Mouse (Mus musculus) cerebellum, adult 2 months (tissue): ENCODE measurements around the gene Mogat1. TPM values are rescaled to one million over a fixed set of nuclear protein-coding genes. Genes with fewer than 3 reads are reported as not detected.
"Not testable (repeated sequence)": the region's sequence is repeated elsewhere in the genome, so short reads cannot be mapped to it uniquely, and the experiment has no call there.

Experiments
- DNase-seq, 2 experiments: peaks; one replicate each; pipeline ENCODE4 v3.0.0; 2021
- H3K27ac ChIP-seq: fragments of 200-500 bp; 2 replicates; pipeline ENCODE4 v1.5.1; 2012; ENCODE audit warnings: low read length, control low read depth, inconsistent platforms; ENCODE audit not compliant: insufficient read depth
- H3K27me3 ChIP-seq: fragments of 200-500 bp; 2 replicates; pipeline ENCODE4 v1.6.1; 2012; ENCODE audit warnings: inconsistent platforms, mild to moderate bottlenecking, low read length, moderate library complexity; ENCODE audit not compliant: control insufficient read depth, insufficient read depth
- H3K4me1 ChIP-seq: fragments of 200-500 bp; 2 replicates; pipeline ENCODE4 v1.6.1; 2011; ENCODE audit warnings: low read length; ENCODE audit not compliant: control insufficient read depth, insufficient read depth
- H3K4me3 ChIP-seq: fragments of 200-500 bp; replicated peaks from 2 replicates; pipeline ENCODE3; 2011; ENCODE audit warnings: mild to moderate bottlenecking, low read depth, low read length, control low read depth; ENCODE audit not compliant: insufficient read depth
- CTCF ChIP-seq: fragments of 200-500 bp; IDR thresholded peaks from 2 replicates; pipeline ENCODE4 v1.5.1; 2011; ENCODE audit warnings: low read depth, mild to moderate bottlenecking, control low read depth, low read length, moderate library complexity, borderline replicate concordance; ENCODE audit not compliant: insufficient read depth
- POLR2A ChIP-seq: fragments of 200-500 bp; IDR thresholded peaks from 2 replicates; pipeline ENCODE4 v1.6.1; 2011; ENCODE audit warnings: low read length, control low read depth, borderline replicate concordance; ENCODE audit not compliant: insufficient read depth
- WGBS: fragments of 180-500 bp; shearing (Covaris S2); methylation state at CpG from one replicate; pipeline ENCODE4 v1.1.7; 2018; 5-methylcytosine and 5-hydroxymethylcytosine counted together
- polyA plus RNA-seq: library from polyadenylated mRNA; depleted of rRNA; stranded (reverse); fragments of >200 nt; gene quantifications from 2 replicates; pipeline ENCODE4 v1.2.3, GENCODE M21; 2012

Mogat1 gene
- polyA plus RNA-seq, 1 experiment, result 1.5 TPM

DNA sequence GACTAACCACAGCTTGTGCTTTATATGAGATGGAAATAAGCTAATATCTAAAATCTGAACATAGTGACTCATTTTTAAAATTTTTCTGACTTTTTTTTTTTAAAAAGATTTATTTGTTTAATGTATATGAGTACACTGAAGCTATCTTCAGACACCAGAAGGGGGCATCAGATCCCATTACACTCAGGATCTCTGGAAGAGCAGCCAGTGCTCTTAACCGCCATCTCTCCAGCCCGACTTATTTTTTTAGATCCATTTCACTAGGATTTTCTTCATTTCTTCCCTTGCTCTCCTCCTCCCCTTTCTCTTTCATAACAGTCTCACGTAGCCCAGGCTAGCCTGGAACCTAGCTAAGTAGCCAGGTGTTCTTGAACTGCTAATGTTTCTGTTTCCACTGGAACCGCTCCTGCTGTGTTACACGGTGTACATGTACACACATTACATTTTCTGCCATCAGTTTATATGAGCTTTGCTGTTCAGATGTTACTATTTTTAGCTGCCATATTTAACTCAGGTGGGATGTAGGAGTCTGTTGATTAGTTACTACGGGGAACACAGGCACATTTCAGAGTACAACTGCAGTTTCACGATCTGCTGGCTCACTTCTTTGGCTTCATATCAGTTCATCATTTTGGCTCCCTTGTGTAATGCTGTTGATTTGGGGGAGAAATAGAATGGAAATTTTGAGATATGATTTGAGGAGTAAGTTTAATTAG, 19.9 kb downstream of the Mogat1 start:
- H3K4me1 ChIP-seq, result no peaks in the 10 kb centered on the region
- no peak for TF ChIP-seq CTCF
- no peak for TF ChIP-seq POLR2A
- H3K4me3 ChIP-seq, result no peak overlapping the region
- H3K27ac ChIP-seq, result no peak overlapping the region
- 64% methylated on average over 7 of the region's 7 CpGs for WGBS
- no peaks in the 10 kb centered on the region for H3K27me3 ChIP-seq
- no peak for DNase-seq

DNA sequence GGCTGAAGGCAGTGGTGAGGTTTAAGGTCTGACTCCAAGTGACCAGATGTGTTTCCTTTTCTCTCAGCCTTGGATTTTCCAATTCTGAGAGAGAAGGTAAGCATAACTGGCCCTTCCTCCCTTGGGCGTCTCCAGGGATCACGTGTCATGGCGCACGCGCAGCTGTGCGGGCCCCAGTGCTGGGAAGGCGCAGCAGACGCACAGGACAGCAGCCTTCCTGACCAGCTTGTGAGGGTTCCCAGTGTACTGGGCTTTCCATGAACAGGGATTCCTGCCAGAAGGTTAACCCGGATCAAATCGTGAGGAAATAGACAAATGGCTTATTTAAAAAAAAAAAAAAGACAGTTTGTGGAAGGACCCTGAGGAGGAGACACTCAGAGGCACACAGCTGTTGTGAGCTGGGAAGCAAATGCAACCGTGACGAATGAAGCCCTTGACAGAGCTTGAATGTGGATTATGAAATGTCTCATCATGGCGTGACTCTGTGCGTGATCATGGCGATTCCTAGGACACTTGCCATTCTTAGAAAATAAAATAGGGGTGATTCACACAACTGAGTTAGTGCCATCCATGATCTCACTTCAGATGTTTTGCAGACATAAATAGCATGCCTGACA, 21.5 kb downstream of the Mogat1 start:
- 48% methylated on average over 15 of the region's 15 CpGs for WGBS
- TF ChIP-seq POLR2A, result no peak
- no peak for TF ChIP-seq CTCF
- Histone ChIP-seq H3K4me3 (no peak overlapping the region), H3K27me3 (no peaks in the 10 kb centered on the region), H3K4me1 (no peaks in the 10 kb centered on the region), H3K27ac (no peak overlapping the region)
- DNase-seq, result no peak

DNA sequence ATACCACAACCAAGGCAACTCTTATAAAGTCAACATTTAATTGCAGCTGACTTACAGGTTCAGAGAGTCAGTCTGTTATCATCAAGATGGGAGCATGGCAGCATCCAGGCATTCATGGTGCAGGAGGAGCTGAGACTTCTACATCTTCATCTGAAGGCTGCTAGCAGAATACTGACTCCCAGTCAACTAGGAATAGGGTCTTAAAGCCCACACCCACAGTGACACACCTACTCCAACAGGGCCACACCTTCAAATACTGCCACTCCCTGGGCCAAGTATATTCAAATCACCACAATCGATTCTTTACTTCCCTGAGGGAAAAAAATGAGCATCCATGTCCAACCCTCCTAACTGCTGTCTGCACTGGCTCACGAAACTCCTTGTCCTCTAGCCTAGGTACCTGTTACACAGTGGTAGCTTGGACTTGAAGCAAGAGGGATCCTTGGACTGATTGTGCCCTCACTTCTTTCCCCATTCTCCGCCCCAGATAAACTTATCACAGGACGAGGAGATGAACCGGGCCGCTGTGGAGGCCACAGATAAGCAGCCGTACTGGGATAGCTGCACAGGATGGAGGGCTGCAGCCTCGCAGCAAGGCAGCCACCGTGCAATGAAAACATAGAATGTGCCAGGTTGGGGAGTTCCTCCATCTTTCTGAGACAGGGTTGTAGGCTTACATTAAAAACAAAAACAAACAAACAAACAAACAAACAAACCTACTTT, 23.8 kb downstream of the Mogat1 start:
- no peaks in the 10 kb centered on the region for H3K4me1 ChIP-seq
- DNase-seq, result no peak
- WGBS, result 91% methylated on average over 9 of the region's 9 CpGs
- H3K27me3 ChIP-seq, result no peaks in the 10 kb centered on the region
- H3K27ac ChIP-seq, result no peak overlapping the region
- TF ChIP-seq POLR2A, result no peak
- TF ChIP-seq CTCF, result no peak
- H3K4me3 ChIP-seq, result no peak overlapping the region

DNA sequence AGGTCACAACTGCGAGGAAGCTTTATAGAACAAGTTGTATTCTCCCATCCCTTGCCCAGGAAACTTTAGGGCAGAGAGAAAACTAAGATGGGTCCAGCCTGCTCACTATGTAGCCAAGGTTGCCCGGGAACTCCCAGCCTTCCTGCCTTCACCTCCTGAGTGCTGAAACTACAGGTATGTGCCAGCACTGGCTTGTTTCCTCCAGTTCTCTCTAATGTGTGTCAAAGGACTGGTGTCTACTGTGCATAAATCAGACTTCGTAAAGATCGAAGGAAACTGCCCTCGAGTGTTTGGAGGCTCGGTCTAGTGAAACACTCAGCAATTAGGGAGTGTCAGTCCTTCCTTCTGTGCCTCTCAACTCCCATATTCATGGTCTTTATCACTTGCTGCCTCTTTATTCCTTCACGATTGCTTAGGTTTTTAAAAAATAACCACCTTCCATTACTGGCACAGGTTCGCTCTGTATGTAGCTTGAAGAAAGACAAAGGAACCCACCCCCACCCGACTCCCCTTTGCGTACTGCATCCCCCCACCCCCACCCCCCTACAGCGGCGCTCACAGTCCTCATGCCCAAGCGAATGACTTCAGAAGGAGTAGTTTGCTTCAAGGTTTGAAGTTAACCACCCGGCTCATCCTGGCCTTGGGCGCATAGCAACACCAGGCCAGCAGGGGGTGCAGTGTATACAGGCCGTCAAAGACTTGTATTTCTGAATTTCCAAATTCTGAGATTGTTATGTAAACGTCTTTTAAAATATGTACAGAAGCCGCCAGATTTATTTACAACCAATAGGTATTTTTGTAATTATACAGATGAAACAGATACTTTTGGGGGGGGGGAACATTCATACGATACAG, 25.7 kb downstream of the Mogat1 start:
- no peak for TF ChIP-seq POLR2A
- peak; percentile 75 for TF ChIP-seq CTCF
- no peak overlapping the region for H3K27ac ChIP-seq
- DNase-seq, result peak; percentile 76 to 84

DNA sequence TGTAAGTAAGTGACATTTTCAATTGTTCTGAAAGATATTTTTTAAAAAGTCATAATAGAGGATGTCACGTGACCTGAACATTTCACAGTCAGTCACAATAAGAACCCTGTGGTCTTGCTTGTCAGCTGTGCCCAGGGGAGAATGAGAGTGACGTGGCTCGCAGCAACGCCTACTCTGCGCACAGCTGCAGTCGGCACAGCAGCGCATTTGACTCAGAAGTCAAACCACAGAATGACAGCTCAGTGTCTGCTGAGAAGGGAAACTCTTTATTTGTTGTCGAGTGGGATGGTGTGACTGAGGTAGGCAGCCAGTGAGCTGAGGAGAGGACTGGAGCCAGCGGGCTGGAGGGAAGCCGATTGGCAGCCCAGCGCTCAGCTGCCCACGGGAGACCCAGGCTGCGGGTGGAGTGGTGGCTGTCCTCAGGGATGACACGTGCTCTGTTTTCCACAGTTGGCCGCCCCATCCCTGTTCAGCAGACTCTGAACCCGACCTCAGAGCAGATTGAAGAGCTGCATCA, 26.8 kb downstream of the Mogat1 start:
- no peaks in the 10 kb centered on the region for H3K27me3 ChIP-seq
- 0 out of 2 replicates have a peak overlapping the region, but pooled peaks have one; percentile 2 for H3K27ac ChIP-seq
- under 1% methylated on average over 16 of the region's 16 CpGs for WGBS
- 0 out of 2 replicates have a peak, but pooled peaks have one; percentile 30 for TF ChIP-seq POLR2A
- no peak for TF ChIP-seq CTCF
- H3K4me1 ChIP-seq, result no peaks in the 10 kb centered on the region
- H3K4me3 ChIP-seq, result peak overlapping the region; percentile 64
- DNase-seq, result peak; percentile 78 to 80

More for the DNA sequence above, 25.7 kb downstream of the Mogat1 start:
- no peaks in the 10 kb centered on the region for H3K4me1 ChIP-seq
- WGBS, result 32% methylated on average over 19 of the region's 19 CpGs
- H3K4me3 ChIP-seq, result no peak overlapping the region
- no peaks in the 10 kb centered on the region for H3K27me3 ChIP-seq

DNA sequence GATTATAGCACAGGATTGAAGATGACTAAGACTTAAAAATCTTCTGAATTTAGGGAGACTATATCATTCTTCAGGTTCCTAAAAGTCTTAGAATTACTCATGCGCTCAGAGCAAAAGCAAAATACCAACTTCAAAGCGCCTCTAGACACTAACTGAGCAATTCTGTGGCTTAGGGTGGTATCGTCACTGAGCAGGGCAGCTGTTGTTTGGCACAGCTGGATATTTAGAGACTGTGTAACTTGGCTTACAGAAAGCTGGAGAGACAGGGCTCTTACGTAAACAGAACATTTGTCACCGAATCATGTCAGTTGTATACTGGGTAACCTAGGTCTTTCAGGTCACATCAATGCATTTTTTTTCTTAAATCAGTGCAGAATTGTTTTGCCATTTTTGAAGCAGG, 27.6 kb downstream of the Mogat1 start:
- DNase-seq, result no peak
- WGBS, result 70% methylated on average over 5 of the region's 5 CpGs
- Histone ChIP-seq H3K4me3 (no peak overlapping the region), H3K27ac (no peak overlapping the region), H3K4me1 (no peaks in the 10 kb centered on the region), H3K27me3 (no peaks in the 10 kb centered on the region)
- TF ChIP-seq POLR2A (no peak), CTCF (no peak)

DNA sequence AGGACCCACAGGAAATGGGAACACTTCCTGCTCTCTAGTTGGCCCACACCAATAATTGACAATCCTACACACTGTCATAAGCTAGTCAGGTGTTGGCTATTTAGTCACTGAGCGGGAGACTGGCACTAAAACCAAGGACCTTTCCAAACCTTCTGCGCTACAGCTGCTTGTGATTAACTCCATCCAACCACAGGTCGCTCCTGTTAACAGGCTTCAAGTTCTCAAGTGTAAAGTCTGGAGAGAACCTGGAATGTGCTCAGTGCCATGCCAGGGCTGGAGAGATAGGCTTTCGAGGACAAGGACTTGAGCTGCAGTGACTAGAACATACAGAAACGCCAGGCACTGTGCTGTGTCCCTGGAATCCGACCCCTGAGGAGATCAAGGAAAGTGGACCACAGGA, 28.4 kb downstream of the Mogat1 start:
- H3K4me1 ChIP-seq, result no peaks in the 10 kb centered on the region
- WGBS, result 71% methylated on average over 6 of the region's 6 CpGs
- no peaks in the 10 kb centered on the region for H3K27me3 ChIP-seq
- TF ChIP-seq POLR2A (no peak), CTCF (no peak)
- no peak overlapping the region for H3K4me3 ChIP-seq
- no peak overlapping the region for H3K27ac ChIP-seq
- DNase-seq, result no peak

DNA sequence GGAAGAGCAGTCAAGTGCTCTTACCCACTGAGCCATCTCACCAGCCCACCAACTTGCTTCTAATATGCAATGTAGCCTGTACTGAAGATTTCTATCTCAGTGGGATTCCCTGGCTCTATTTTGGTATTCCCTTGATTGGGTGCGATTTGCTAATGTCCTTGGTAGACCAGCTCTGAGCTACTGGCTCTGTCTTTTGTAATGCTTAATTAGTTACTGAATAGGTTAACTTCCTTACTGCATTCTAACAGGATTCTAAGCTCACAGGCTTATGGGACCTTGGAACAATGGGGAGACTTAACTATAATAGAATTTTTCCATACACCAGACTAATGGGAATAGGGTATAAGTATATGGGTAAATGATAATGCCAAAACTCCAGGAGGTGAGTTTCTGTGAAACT, 32.8 kb downstream of the Mogat1 start:
- H3K27ac ChIP-seq, H3K4me3 ChIP-seq, DNase-seq, H3K27me3 ChIP-seq, H3K4me1 ChIP-seq: not testable (repeated sequence)
- WGBS, result 82% methylated on average over 1 of the region's 1 CpGs
